Mouse (Mus musculus) forebrain, embryonic 12.5 days (tissue): ENCODE results near the gene Cwc22. TPM values are rescaled to one million over a fixed set of nuclear protein-coding genes. Genes with fewer than 3 reads are reported as not detected.

ENCODE experiments used
- ATAC-seq: fragments of 200-750 bp; cut with Nextera tagmentation; 2 replicates; pipeline ENCODE4 v1.8.0; 2017; ENCODE audit warnings: moderate TSS enrichment; ENCODE audit not compliant: low FRiP score
- H3K27ac ChIP-seq: fragments of 300-500 bp; sonication (generic); 2 replicates; pipeline ENCODE4 v1.5.1; 2016; ENCODE audit warnings: mild to moderate bottlenecking
- H3K27me3 ChIP-seq: fragments of 300-500 bp; sonication (generic); 2 replicates; pipeline ENCODE4 v1.6.1; 2016; ENCODE audit warnings: mild to moderate bottlenecking
- H3K36me3 ChIP-seq: fragments of 300-500 bp; sonication (generic); replicated peaks from 2 replicates; pipeline ENCODE4 v1.6.1; 2016; ENCODE audit warnings: mild to moderate bottlenecking
- H3K4me1 ChIP-seq: fragments of 300-500 bp; sonication (generic); 2 replicates; pipeline ENCODE4 v1.6.1; 2016
- H3K4me2 ChIP-seq: fragments of 300-500 bp; sonication (generic); 2 replicates; pipeline ENCODE4 v1.6.1; 2016; ENCODE audit warnings: mild to moderate bottlenecking, moderate library complexity
- H3K4me3 ChIP-seq: fragments of 300-500 bp; sonication (generic); replicated peaks from 2 replicates; pipeline ENCODE4 v1.5.1; 2016; ENCODE audit warnings: mild to moderate bottlenecking
- H3K9ac ChIP-seq: fragments of 300-500 bp; sonication (generic); 2 replicates; pipeline ENCODE4 v1.6.1; 2016; ENCODE audit warnings: mild to moderate bottlenecking
- H3K9me3 ChIP-seq: fragments of 300-500 bp; sonication (generic); 2 replicates; pipeline ENCODE4 v1.6.1; 2016
- WGBS: fragments of 180-500 bp; shearing (Covaris S2); methylation state at CpG from one replicate; pipeline ENCODE4 v1.1.7; 2016; 5-methylcytosine and 5-hydroxymethylcytosine counted together
- polyA plus RNA-seq: library from polyadenylated mRNA; unstranded; fragments of >200 nt; fragmentation: Nextera tagmentation; extraction: Ambion mirVana; gene quantifications from 2 replicates; pipeline ENCODE4 v1.2.1, GENCODE M21; 2016

Gene Cwc22
- polyA plus RNA-seq, 1 experiment from 2014 or later, result 37.3 TPM

DNA sequence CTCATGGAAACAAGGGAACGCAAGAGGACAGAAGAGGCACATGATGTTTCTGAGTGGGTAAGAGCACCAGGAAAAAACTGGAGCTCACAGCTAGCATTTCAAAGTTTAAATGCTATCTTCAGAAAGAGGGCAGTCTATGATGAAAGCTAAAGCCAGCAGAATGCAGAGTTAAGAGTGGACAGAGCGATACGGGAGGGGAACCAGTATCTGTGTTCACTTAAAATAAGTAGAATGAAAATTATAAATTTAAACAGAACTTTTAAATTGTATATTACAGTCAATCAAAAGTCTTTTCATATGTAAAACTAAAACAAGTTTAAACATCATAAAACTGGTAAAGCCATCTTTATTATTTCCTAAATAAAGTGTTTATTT is 28.8 kb downstream of the Cwc22 start:
- Histone ChIP-seq H3K4me1 (no peaks in the 10 kb centered on the region), H3K36me3 (peaks cover 64% of the 10 kb centered on the region), H3K27me3 (no peaks in the 10 kb centered on the region), H3K4me2 (no peak overlapping the region), H3K27ac (no peak overlapping the region), H3K9ac (no peak overlapping the region), H3K9me3 (no peaks in the 10 kb centered on the region), H3K4me3 (no peak overlapping the region)
- WGBS, result 97% methylated on average over 3 of the region's 3 CpGs
- no peak for ATAC-seq

GRCm38 (mm10) chr2:77916586-77917359 is 29.4 kb downstream of the Cwc22 start:
- no peak overlapping the region for H3K4me2 ChIP-seq
- no peak overlapping the region for H3K27ac ChIP-seq
- peaks cover 66% of the 10 kb centered on the region for H3K36me3 ChIP-seq
- no peak for ATAC-seq
- H3K9ac ChIP-seq, result no peak overlapping the region
- no peaks in the 10 kb centered on the region for H3K9me3 ChIP-seq
- no peaks in the 10 kb centered on the region for H3K27me3 ChIP-seq
- H3K4me3 ChIP-seq, result no peak overlapping the region
- H3K4me1 ChIP-seq, result no peaks in the 10 kb centered on the region
- WGBS, result 90% methylated on average over 8 of the region's 8 CpGs

GRCm38 (mm10) chr2:77915187-77915586 is 31.0 kb downstream of the Cwc22 start:
- Histone ChIP-seq H3K27ac (no peak overlapping the region), H3K36me3 (peaks cover 62% of the 10 kb centered on the region), H3K27me3 (no peaks in the 10 kb centered on the region), H3K9ac (no peak overlapping the region), H3K9me3 (no peaks in the 10 kb centered on the region), H3K4me2 (no peak overlapping the region), H3K4me1 (no peaks in the 10 kb centered on the region), H3K4me3 (no peak overlapping the region)
- WGBS, result 96% methylated on average over 8 of the region's 8 CpGs
- ATAC-seq, result no peak

GRCm38 (mm10) chr2:77913628-77914027 is 32.5 kb downstream of the Cwc22 start:
- H3K36me3 ChIP-seq, result peaks cover 55% of the 10 kb centered on the region
- no peak overlapping the region for H3K9ac ChIP-seq
- no peak for ATAC-seq
- H3K27ac ChIP-seq, result no peak overlapping the region
- H3K4me1 ChIP-seq, result no peaks in the 10 kb centered on the region
- 89% methylated on average over 2 of the region's 2 CpGs for WGBS
- H3K4me3 ChIP-seq, result no peak overlapping the region
- H3K27me3 ChIP-seq, result no peaks in the 10 kb centered on the region
- no peaks in the 10 kb centered on the region for H3K9me3 ChIP-seq
- no peak overlapping the region for H3K4me2 ChIP-seq

DNA sequence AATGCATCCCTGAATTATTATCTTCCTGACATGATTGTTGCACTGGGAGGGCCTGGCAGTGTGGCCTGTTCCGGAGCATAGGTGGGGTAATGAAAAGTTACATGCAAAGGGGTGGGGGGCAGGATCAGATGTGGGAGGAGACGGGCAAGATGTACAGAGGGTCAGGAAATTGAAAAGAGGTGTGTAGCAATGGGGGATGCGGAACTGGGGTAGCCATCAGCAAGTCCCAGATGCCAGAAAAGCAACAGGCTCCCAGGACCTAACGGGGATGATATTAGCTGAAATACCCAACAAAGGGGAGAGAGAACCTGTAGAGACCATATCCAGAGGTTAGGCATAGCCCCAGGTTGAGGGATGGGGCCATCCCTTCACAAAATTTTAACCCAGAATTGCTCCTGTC is 34.0 kb downstream of the Cwc22 start:
- Histone ChIP-seq H3K9me3 (no peaks in the 10 kb centered on the region), H3K9ac (no peak overlapping the region), H3K27ac (no peak overlapping the region), H3K4me2 (no peak overlapping the region), H3K36me3 (peaks cover 52% of the 10 kb centered on the region), H3K4me1 (no peaks in the 10 kb centered on the region), H3K4me3 (no peak overlapping the region), H3K27me3 (no peaks in the 10 kb centered on the region)
- 96% methylated on average over 4 of the region's 4 CpGs for WGBS
- ATAC-seq, result no peak

DNA sequence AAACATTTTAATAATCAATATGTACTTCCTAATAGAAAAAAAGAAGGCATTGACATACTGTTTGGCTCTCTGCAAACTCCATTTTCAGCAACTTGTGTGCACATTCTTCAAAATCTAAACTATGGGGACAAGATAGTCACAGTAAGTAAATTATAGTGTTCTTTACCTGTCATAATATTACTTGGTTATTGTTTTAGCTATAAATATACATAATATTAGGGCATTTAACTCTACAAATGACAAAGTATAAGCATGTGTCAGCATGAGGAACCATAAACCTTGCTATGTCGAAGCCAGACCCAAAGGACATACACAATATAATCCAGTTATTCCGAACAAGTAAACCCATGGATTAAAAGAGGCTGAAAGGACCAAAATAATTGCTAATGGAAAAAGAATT is 34.7 kb downstream of the Cwc22 start:
- Histone ChIP-seq H3K4me3 (no peak overlapping the region), H3K36me3 (peaks cover 48% of the 10 kb centered on the region), H3K9me3 (no peaks in the 10 kb centered on the region), H3K4me2 (no peak overlapping the region), H3K4me1 (no peaks in the 10 kb centered on the region), H3K9ac (no peak overlapping the region), H3K27ac (no peak overlapping the region), H3K27me3 (no peaks in the 10 kb centered on the region)
- WGBS, result 93% methylated on average over 2 of the region's 2 CpGs
- ATAC-seq, result no peak

DNA sequence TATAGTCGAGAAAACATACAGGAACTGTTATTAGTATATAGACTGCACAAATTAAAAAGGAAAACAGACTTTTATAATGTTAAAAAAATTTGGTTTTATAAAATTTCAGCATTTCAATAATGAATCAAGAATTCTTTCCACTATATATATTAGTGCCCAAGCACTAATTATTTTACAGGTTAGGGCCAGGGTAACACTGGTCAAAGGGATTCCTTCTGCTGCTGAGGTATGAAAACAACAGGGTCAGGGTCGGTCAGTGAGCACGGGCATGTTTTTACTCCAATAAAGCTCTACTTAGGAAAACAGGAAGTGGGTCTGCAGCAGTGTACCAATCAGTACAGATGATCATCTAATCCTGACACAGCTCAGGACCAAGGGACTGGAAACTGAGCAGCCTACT is 36.0 kb downstream of the Cwc22 start:
- Histone ChIP-seq H3K27ac (no peak overlapping the region), H3K9ac (no peak overlapping the region), H3K4me1 (no peaks in the 10 kb centered on the region), H3K4me3 (no peak overlapping the region), H3K4me2 (no peak overlapping the region), H3K9me3 (no peaks in the 10 kb centered on the region), H3K27me3 (no peaks in the 10 kb centered on the region), H3K36me3 (peaks cover 49% of the 10 kb centered on the region)
- no peak for ATAC-seq
- 82% methylated on average over 3 of the region's 3 CpGs for WGBS

DNA sequence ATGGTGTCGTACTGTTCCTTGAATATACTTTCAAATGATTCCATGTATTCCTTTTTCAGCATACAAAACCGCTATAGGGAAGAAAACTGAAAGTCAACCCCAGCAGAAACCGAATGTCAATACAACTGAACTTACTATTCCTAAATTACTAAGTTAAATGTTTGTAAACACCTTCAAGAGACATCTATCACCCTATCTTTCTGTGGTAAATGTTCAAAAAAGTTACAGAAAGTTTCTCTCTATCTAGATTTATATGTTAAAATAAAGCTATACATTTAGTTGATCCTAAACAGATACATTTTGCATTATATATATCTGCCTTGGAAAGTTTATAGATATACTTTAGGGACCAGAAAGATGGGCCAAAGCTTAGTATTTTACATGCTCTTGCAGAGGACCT is 39.0 kb downstream of the Cwc22 start:
- no peak overlapping the region for H3K4me2 ChIP-seq
- no peaks in the 10 kb centered on the region for H3K27me3 ChIP-seq
- H3K27ac ChIP-seq, result no peak overlapping the region
- no peak for ATAC-seq
- no peaks in the 10 kb centered on the region for H3K4me1 ChIP-seq
- 91% methylated on average over 3 of the region's 3 CpGs for WGBS
- no peaks in the 10 kb centered on the region for H3K9me3 ChIP-seq
- no peak overlapping the region for H3K9ac ChIP-seq
- no peak overlapping the region for H3K4me3 ChIP-seq
- peaks cover 49% of the 10 kb centered on the region for H3K36me3 ChIP-seq

- H3K36me3 ChIP-seq, result peaks cover 51% of the 10 kb centered on the region
- no peaks in the 10 kb centered on the region for H3K27me3 ChIP-seq
- H3K4me2 ChIP-seq, result no peak overlapping the region
- H3K4me1 ChIP-seq, result no peaks in the 10 kb centered on the region
- no peak overlapping the region for H3K4me3 ChIP-seq
- no peak for ATAC-seq
- 94% methylated on average over 7 of the region's 7 CpGs for WGBS
- H3K9ac ChIP-seq, result no peak overlapping the region
- no peak overlapping the region for H3K27ac ChIP-seq
- H3K9me3 ChIP-seq, result no peaks in the 10 kb centered on the region
These were observed 41.2 kb downstream of the Cwc22 start for GRCm38 (mm10) chr2:77905023-77905422.

GRCm38 (mm10) chr2:77904495-77904894 is 41.7 kb downstream of the Cwc22 start:
- Histone ChIP-seq H3K9ac (no peak overlapping the region), H3K36me3 (peaks cover 56% of the 10 kb centered on the region), H3K4me2 (no peak overlapping the region), H3K27ac (no peak overlapping the region), H3K4me3 (no peak overlapping the region), H3K27me3 (no peaks in the 10 kb centered on the region), H3K9me3 (no peaks in the 10 kb centered on the region), H3K4me1 (no peaks in the 10 kb centered on the region)
- WGBS, result 92% methylated on average over 10 of the region's 10 CpGs
- no peak for ATAC-seq

DNA sequence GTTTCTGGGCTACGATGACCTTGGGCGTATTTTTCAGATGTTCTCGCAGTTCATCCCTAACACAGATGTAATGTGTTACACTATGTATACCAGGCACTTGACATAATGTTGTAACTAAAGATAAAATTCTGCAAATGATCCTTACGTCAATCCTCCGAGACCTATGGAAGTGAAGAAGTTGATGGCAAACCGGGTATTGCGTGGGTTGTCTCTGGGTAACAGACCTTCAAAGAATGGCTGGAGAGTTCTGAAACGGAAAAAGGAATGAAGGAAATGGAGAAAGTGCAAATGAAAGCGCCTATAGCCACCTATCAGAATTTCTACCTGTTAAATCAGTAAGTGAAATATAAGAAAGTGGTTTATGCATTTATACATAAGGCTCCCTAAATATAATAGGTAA is 42.2 kb downstream of the Cwc22 start:
- no peaks in the 10 kb centered on the region for H3K27me3 ChIP-seq
- no peaks in the 10 kb centered on the region for H3K4me1 ChIP-seq
- H3K36me3 ChIP-seq, result peaks cover 61% of the 10 kb centered on the region
- H3K9ac ChIP-seq, result no peak overlapping the region
- WGBS, result 95% methylated on average over 9 of the region's 9 CpGs
- H3K9me3 ChIP-seq, result no peaks in the 10 kb centered on the region
- H3K27ac ChIP-seq, result no peak overlapping the region
- no peak overlapping the region for H3K4me3 ChIP-seq
- no peak overlapping the region for H3K4me2 ChIP-seq
- no peak for ATAC-seq

GRCm38 (mm10) chr2:77903098-77903497 is 43.1 kb downstream of the Cwc22 start:
- Histone ChIP-seq H3K4me2 (no peak overlapping the region), H3K4me1 (no peaks in the 10 kb centered on the region), H3K27ac (no peak overlapping the region), H3K9ac (no peak overlapping the region), H3K27me3 (no peaks in the 10 kb centered on the region), H3K4me3 (no peak overlapping the region), H3K9me3 (no peaks in the 10 kb centered on the region), H3K36me3 (peaks cover 70% of the 10 kb centered on the region)
- 91% methylated on average over 3 of the region's 3 CpGs for WGBS
- ATAC-seq, result no peak

GRCm38 (mm10) chr2:77901269-77901668 is 44.9 kb downstream of the Cwc22 start:
- 95% methylated on average over 5 of the region's 5 CpGs for WGBS
- Histone ChIP-seq H3K9me3 (no peaks in the 10 kb centered on the region), H3K4me1 (no peaks in the 10 kb centered on the region), H3K4me2 (no peak overlapping the region), H3K27ac (no peak overlapping the region), H3K36me3 (peaks cover 73% of the 10 kb centered on the region), H3K27me3 (no peaks in the 10 kb centered on the region), H3K4me3 (no peak overlapping the region), H3K9ac (no peak overlapping the region)
- no peak for ATAC-seq
